Mouse (Mus musculus) E14TG2a.4 (cell line): ENCODE data around the gene Zfr.

Experiments
- CTCF ChIP-seq: conservative IDR thresholded peaks from 2 replicates; pipeline ENCODE4 v1.5.1; 2014; ENCODE audit warnings: low read length
- NANOG ChIP-seq: IDR thresholded peaks from 2 replicates; pipeline ENCODE4 v1.6.1; 2014; ENCODE audit warnings: borderline replicate concordance, low read length, mixed read lengths

- TF ChIP-seq CTCF (no peak), NANOG (no peak)
Measured at GRCm38 (mm10) chr15:12201856-12202255, 84.2 kb downstream of the Zfr start.
